Mouse (Mus musculus) embryonic fibroblast, embryonic 13.5 days (primary cell): ENCODE data around the gene Fam189a1. TPM values are rescaled to one million over a fixed set of nuclear protein-coding genes. Genes with fewer than 3 reads are reported as not detected.

Source experiments
- H3K27ac ChIP-seq: 2 replicates; pipeline ENCODE4 v1.5.1; 2012; ENCODE audit warnings: low read length, control low read depth, inconsistent platforms; ENCODE audit not compliant: insufficient read depth
- H3K4me1 ChIP-seq: 2 replicates; pipeline ENCODE4 v1.6.1; 2011; ENCODE audit warnings: low read length; ENCODE audit not compliant: control insufficient read depth, insufficient read depth
- H3K4me3 ChIP-seq: 2 replicates; pipeline ENCODE4 v1.5.1; 2011; ENCODE audit warnings: mild to moderate bottlenecking, control low read depth, low read length; ENCODE audit not compliant: insufficient read depth
- CTCF ChIP-seq: IDR thresholded peaks from 2 replicates; pipeline ENCODE4 v1.5.1; 2011; ENCODE audit warnings: mild to moderate bottlenecking, control low read depth, low read length, moderate library complexity, borderline replicate concordance; ENCODE audit not compliant: insufficient read depth
- POLR2A ChIP-seq: IDR thresholded peaks from 2 replicates; pipeline ENCODE4 v1.6.1; 2011; ENCODE audit warnings: low read depth, mild to moderate bottlenecking, control low read depth, low read length, moderate library complexity
- polyA plus RNA-seq: library from polyadenylated mRNA; stranded (reverse); fragments of >200 nt; gene quantifications from 2 replicates; pipeline ENCODE4 v1.2.4, GENCODE M21; 2011; ENCODE audit warnings: low read depth; ENCODE audit not compliant: missing spikeins, insufficient read length

Gene Fam189a1
- polyA plus RNA-seq, 1 experiment: 1.4 TPM

DNA sequence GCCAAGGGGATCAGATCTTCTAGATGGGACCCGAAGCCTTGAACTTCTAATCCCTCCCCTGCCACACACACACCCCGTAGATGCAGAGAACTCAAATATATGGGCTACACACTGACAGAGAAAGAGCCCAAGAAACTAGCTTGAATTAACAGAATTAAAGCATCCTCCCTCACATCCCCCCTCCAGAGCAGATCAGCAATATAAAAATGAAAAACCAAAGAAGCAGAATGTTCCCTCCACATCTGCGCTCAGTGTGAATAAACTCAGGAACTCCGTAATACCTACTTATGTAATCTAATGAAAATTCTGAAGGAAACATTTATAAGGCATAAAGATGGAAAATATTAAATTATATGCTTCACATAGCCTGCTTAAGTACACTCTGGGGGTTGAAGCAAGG lies 80.2 kb downstream of the Fam189a1 start:
- TF ChIP-seq CTCF (no peak), POLR2A (no peak)
- Histone ChIP-seq H3K4me3 (no peak overlapping the region), H3K4me1 (no peaks in the 10 kb centered on the region), H3K27ac (no peak overlapping the region)

DNA sequence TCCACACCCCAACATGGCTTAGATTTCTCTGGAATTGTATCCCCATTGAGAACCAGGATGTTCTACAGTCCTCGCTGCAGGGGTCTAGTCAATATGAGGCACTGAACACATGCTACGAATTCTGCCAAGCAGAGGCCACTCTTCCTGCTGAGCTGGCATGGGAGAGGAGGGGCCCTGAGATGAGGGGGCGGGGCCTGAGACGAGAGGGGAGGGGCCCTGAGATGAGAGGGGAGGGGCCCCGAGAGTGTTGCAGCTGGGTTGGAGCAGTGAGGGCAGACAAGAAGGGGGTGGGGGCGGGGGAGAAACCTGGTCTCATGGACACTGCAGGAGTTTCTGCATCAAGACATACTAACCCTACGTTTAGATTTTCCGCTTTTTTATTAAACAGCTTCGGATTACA lies 82.2 kb downstream of the Fam189a1 start:
- Histone ChIP-seq H3K27ac (no peak overlapping the region), H3K4me3 (no peak overlapping the region), H3K4me1 (no peaks in the 10 kb centered on the region)
- TF ChIP-seq POLR2A (no peak), CTCF (no peak)

DNA sequence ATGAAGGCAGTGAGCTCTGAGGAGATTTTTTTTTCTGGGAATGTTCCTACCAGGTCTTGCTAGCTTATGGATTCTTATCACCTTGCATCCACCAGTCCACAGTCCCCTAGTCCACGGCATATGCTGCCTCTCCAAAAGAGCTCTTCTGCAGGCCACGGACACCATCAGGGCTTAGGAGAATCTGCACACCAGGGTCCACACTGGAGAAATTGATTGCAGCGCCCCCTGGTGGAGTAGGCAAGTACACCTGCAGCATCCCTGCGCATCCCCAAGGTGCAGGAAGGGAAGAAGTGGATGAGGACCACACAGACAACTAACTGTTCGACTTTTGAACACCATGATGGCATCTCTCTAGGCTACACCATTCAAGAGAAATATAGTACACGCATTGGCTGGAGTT lies 82.8 kb downstream of the Fam189a1 start:
- Histone ChIP-seq H3K4me3 (no peak overlapping the region), H3K4me1 (no peaks in the 10 kb centered on the region), H3K27ac (no peak overlapping the region)
- TF ChIP-seq POLR2A: no peak
- peak; percentile 57; the same call in 1 of the 2 replicates for TF ChIP-seq CTCF

DNA sequence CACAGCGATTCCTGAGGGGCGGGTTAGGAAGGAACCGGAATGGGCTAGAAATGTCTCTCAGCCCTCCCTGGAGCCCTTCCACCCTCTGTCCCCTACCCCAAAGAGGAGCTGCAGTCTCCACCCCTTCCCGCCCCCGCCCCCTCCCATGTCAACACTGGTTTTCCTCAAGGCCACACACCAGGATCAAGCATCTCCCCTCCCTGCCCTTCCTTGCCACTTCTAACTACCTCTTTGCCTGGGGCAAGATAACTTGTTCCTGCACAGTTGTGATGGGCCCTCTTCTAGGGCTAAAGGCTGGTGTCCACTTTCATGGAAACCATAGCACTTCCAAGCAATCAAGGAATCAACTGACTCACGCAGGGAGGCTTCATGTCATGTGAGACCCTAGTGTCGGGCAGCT lies 90.2 kb downstream of the Fam189a1 start:
- Histone ChIP-seq H3K4me3 (no peak overlapping the region), H3K4me1 (no peaks in the 10 kb centered on the region), H3K27ac (no peak overlapping the region)
- TF ChIP-seq POLR2A (no peak), CTCF (no peak)

DNA sequence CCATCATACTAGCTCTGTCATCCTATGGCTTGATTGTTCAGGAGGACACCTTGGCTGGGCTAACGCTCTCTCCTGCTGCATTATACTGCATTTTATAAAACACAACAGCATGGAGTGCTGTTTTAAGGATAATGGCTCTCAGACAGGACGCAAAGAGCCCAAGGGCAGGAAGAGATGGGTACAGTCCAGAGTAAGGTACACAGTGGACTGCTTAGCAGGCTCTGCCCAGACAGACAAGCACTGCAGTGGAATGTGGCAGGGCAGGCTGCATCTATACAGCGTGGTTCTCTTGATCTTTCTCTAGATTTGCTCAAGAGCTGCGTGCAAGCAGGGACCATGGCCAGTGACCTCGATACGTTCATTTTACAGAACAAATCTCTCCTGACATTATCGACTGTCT lies 90.9 kb downstream of the Fam189a1 start:
- Histone ChIP-seq H3K27ac (no peak overlapping the region), H3K4me3 (no peak overlapping the region), H3K4me1 (no peaks in the 10 kb centered on the region)
- TF ChIP-seq CTCF: no peak
- TF ChIP-seq POLR2A: no peak

DNA sequence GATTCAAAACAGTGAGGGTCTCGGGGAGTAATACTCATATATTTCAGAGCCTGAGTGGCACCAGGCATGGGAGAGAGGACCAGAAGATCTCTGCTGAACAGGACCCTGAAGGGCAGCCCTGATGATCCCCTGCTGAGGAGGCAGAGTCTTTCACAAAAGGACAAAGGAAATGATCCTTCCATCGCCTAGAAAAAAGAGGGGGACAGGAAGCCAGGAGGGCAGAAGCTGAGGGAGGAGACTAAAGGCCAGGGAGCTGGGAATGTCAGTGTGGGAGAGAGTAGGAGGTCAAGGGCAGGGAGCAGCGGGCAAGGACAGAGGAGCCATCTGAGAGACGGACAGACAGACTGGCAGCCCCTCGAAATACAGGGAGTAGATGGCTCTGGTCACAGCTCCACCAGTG lies 91.7 kb downstream of the Fam189a1 start:
- H3K4me1 ChIP-seq: no peaks in the 10 kb centered on the region
- H3K4me3 ChIP-seq: no peak overlapping the region
- no peak for TF ChIP-seq CTCF
- no peak for TF ChIP-seq POLR2A
- no peak overlapping the region for H3K27ac ChIP-seq

DNA sequence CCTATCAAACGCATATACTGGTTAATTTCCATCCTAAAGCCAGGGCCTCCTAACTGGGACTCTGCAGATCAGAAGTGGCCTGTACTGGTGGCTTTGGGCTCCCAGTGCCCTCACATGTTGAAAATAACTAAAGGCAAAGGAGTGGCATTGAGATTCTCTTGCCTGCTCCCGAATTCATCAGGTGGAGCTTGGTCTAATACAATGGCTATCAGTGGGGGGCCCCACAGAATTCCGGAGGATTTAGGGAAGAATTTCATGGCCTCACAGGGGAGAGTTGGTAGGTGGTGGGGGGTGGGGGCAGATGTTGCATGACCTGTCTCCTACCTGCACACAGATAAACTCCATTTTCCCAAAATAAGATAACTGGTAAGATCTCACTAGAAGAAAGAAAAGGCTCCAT lies 92.3 kb downstream of the Fam189a1 start:
- Histone ChIP-seq H3K27ac (no peak overlapping the region), H3K4me3 (no peak overlapping the region), H3K4me1 (no peaks in the 10 kb centered on the region)
- TF ChIP-seq POLR2A (no peak), CTCF (no peak)

DNA sequence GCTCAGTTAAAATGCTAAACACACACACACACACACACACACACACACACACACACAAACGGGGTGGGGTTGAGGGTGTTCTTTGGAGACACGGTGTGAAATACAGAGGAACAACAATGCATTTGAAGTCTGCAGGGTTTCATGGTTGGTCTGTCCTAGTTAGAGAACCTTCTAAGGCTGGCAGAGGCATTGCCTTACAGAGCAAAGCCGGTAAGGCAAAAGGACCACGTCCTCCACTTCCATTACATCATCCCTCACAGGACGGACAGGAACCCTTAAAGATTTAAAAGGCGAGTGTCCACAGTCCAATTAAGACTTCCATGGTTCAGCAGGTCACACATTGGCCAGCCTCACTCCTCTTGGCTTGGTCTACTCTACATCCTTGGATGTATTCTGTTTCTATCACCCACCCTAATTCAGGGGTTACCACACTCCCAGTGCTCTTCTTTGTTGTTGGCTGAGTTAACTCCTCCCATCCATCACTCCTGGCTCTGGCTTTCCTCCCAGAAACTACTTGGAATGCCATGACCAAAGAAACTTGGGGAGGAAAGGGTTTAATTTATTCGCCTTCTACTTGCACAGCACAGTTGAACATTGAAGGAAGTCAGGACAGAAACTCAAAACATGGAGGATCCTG lies 96.1 kb downstream of the Fam189a1 start:
- Histone ChIP-seq H3K4me1 (no peaks in the 10 kb centered on the region), H3K4me3 (no peak overlapping the region), H3K27ac (no peak overlapping the region)
- TF ChIP-seq POLR2A: no peak
- TF ChIP-seq CTCF: no peak

DNA sequence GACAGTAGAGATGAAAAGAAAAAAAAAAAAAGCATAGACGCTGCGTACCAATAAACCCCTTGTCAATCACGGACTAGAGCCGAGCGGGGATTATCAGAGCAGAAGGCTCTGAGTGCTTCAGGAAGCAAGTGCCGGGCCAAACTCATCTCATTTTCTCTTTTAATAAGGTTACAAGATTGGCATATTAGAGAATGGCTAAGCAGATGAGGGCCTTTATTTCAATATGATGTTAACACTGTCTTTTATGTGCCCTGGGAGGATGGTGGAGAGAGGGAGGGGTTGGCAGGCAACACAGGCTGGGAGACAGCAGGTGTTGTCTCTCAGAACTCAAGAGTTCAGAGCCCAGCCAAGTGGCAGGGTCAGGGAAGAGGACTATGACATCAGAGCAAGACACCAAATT lies 99.5 kb downstream of the Fam189a1 start:
- Histone ChIP-seq H3K4me3 (no peak overlapping the region), H3K27ac (no peak overlapping the region), H3K4me1 (no peaks in the 10 kb centered on the region)
- TF ChIP-seq POLR2A: no peak
- no peak for TF ChIP-seq CTCF

DNA sequence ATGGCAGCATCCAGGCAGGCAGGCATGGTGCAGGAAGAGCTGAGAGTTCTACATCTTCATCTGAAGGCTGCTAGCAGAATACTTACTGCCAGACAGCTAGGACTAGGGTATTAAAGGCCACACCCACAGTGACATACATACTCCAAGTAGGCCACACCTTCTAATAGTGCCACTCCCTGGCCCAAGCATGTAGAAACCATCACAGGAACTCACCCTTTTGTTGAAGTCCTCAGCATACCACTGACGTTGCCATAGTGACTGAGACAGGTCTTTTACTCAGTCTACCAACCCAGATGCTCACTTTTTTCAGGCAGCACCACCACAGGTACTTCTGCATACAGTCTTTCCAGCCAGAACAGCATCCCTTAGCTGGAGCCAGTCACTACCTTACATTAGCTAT lies 104.4 kb downstream of the Fam189a1 start:
- H3K4me3 ChIP-seq: no peak overlapping the region
- H3K4me1 ChIP-seq: no peaks in the 10 kb centered on the region
- TF ChIP-seq POLR2A (no peak), CTCF (no peak)
- no peak overlapping the region for H3K27ac ChIP-seq
